Mouse (Mus musculus): ENCODE results near the gene Pou1f1. TPM values are rescaled to one million over a fixed set of nuclear protein-coding genes. Genes with fewer than 3 reads are reported as not detected.

Gene Pou1f1
- polyA plus RNA-seq (2015; fragmentation: Nextera tagmentation; extraction: Ambion mirVana), result not detected in 2 replicates

GRCm38 (mm10) chr16:65520211-65520610 is at the start of gene Pou1f1:
Gene Pou1f1, plus strand, starts transcription at chr16:65520511.

GRCm38 (mm10) chr16:65561963-65562863 is 41.9 kb downstream of the Pou1f1 start, which contains the start of gene Chmp2b:
Gene Chmp2b, minus strand, starts transcription at chr16:65562726.

Other genes starting within 250 kb of the Pou1f1 start
- 41.2 and 44.0 TPM in 2 replicates for gene Chmp2b, start 42.2 kb downstream of the Pou1f1 start, polyA plus RNA-seq (2015; fragmentation: Nextera tagmentation; extraction: Ambion mirVana)